Mouse (Mus musculus) liver, embryonic 11.5 days (tissue): ENCODE results near the gene Helz. TPM values are rescaled to one million over a fixed set of nuclear protein-coding genes. Genes with fewer than 3 reads are reported as not detected.

ENCODE experiments used
- ATAC-seq: fragments of 200-750 bp; cut with Nextera tagmentation; replicated peaks from 2 replicates; pipeline ENCODE4 v1.8.0; 2017; ENCODE audit warnings: moderate number of reproducible peaks, mild to moderate bottlenecking, moderate TSS enrichment, moderate library complexity; ENCODE audit not compliant: low FRiP score
- DNase-seq: peaks from one replicate; pipeline ENCODE4 v3.0.0-alpha.2; 2017; ENCODE audit warnings: low spot score
- H3K27ac ChIP-seq: fragments of 300-500 bp; sonication (generic); 2 replicates; pipeline ENCODE4 v1.5.1; 2014; ENCODE audit warnings: mild to moderate bottlenecking, low read depth, low read length, control low read depth
- H3K27me3 ChIP-seq: fragments of 300-500 bp; sonication (generic); replicated peaks from 2 replicates; pipeline ENCODE4 v1.6.1; 2014; ENCODE audit warnings: low read length, mixed read lengths; ENCODE audit not compliant: control insufficient read depth, insufficient read depth
- H3K36me3 ChIP-seq: fragments of 300-500 bp; sonication (generic); 2 replicates; pipeline ENCODE4 v1.6.1; 2014; ENCODE audit warnings: mild to moderate bottlenecking, low read length, moderate library complexity, mixed read lengths; ENCODE audit not compliant: control insufficient read depth, insufficient read depth
- H3K4me1 ChIP-seq: fragments of 300-500 bp; sonication (generic); replicated peaks from 2 replicates; pipeline ENCODE4 v1.6.1; 2014; ENCODE audit warnings: low read length, mixed read lengths; ENCODE audit not compliant: control insufficient read depth, insufficient read depth
- H3K4me2 ChIP-seq: fragments of 300-500 bp; sonication (generic); 2 replicates; pipeline ENCODE4 v1.6.1; 2014; ENCODE audit warnings: mild to moderate bottlenecking, control low read depth, moderate library complexity
- H3K4me3 ChIP-seq: fragments of 300-500 bp; sonication (generic); 2 replicates; pipeline ENCODE4 v1.5.1; 2014; ENCODE audit warnings: low read depth, low read length, control low read depth
- H3K9ac ChIP-seq: fragments of 300-500 bp; sonication (generic); 2 replicates; pipeline ENCODE4 v1.6.1; 2014; ENCODE audit warnings: low read depth, low read length, control low read depth
- H3K9me3 ChIP-seq: fragments of 300-500 bp; sonication (generic); 2 replicates; pipeline ENCODE4 v1.6.1; 2016; ENCODE audit warnings: low read length, inconsistent platforms, mixed read lengths; ENCODE audit not compliant: control insufficient read depth
- WGBS: fragments of 180-500 bp; shearing (Covaris S2); extraction: QIAGEN DNeasy Blood & Tissue Kit; methylation state at CpG from one replicate; pipeline ENCODE4 v1.1.7; 2014; 5-methylcytosine and 5-hydroxymethylcytosine counted together
- polyA plus RNA-seq: library from polyadenylated mRNA; unstranded; fragments of >200 nt; fragmentation: Nextera tagmentation; extraction: Ambion mirVana; gene quantifications from 2 replicates; pipeline ENCODE4 v1.2.1, GENCODE M21; 2014

Gene Helz
- polyA plus RNA-seq, 1 experiment from 2014 or later, result 19.9 TPM

DNA sequence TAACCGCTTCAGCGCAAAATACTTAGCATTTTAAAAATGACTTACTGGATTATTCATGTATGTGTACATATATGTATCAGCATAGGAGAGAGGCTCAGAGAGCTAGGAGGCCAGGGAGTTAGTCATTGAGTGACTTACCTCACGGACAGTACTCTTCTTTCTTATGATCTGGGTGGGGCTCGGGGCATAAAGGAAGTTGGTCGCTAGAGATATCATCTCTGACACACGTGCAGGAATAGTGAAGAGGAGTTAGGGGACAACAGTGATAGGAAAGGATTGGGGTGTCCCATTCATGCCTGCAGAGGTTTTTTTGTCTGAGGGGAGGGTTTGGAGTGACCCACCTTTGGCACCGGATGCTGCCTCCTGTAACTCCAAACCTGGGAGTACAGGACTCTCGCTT is 176.9 kb downstream of the Helz start:
- DNase-seq, result no peak
- no peak for ATAC-seq
- no peak overlapping the region for H3K4me3 ChIP-seq
- no peaks in the 10 kb centered on the region for H3K9me3 ChIP-seq
- H3K4me2 ChIP-seq, result no peak overlapping the region
- no peak overlapping the region for H3K9ac ChIP-seq
- no peaks in the 10 kb centered on the region for H3K36me3 ChIP-seq
- H3K4me1 ChIP-seq, result no peaks in the 10 kb centered on the region
- no peak overlapping the region for H3K27ac ChIP-seq
- no peaks in the 10 kb centered on the region for H3K27me3 ChIP-seq
- 78% methylated on average over 8 of the region's 8 CpGs for WGBS

DNA sequence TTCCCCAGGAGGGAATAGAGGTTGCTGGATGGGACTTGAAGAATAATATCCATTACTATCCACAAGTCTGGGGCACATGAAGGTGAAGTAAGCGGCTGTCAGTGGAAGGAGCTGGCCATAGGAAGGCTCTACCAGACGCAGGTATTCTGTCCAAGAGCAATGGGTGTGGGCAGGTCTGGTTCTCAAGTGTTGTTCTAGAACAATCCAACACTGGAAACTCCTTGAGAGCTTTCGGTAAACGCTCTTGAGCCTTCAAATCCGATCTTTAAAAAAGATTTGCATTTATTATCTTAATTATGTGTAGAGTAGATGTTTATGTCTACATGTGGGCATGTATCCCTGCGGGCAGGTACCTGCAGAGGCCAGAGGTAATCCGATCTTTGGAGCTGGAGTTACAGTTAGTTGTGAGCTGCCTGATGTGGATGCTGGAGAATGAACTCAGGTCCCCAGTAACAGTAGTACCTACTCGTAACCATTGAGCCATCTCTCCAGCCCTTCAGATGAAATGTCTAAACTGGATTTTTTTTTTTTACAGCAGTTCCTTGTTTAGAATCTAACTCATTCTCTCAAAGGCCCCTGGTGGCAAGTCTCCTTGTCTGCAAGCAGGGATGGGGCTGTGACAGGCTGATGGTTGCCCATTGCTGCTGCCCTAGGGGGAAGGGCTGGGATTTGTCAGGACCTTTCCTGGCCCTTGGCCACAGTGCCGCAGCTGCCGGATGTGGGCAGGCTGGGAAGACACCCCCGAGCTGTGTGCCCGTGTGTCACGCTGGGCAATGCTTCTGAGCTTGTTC is 180.5 kb downstream of the Helz start:
- Histone ChIP-seq H3K4me2 (no peak overlapping the region), H3K4me1 (no peaks in the 10 kb centered on the region), H3K27me3 (no peaks in the 10 kb centered on the region), H3K9me3 (no peaks in the 10 kb centered on the region), H3K4me3 (no peak overlapping the region), H3K36me3 (no peaks in the 10 kb centered on the region), H3K9ac (no peak overlapping the region), H3K27ac (no peak overlapping the region)
- ATAC-seq (no peak), DNase-seq (no peak)
- 73% methylated on average over 13 of the region's 13 CpGs for WGBS

DNA sequence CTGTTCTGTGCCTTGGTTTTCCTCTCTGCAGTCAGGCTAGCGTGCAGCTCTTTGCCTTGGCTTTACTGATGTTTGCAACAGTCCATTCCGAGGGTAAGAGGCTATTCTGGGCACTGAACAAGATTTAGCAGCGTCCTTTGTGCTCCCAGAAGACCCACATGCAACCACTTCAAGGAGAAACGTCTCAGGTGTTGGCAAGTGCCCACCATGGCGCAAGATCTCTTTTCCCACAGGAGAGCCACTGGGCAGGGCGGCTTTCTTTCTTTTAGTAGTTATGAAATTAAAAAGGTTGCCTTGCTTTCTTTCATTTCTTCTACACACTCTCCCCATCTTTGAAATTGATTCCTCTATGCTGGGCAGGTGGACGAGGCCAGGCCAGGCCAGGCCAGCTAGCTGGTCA is 181.4 kb downstream of the Helz start:
- no peak for DNase-seq
- no peak overlapping the region for H3K4me2 ChIP-seq
- H3K4me1 ChIP-seq, result no peaks in the 10 kb centered on the region
- H3K27ac ChIP-seq, result no peak overlapping the region
- H3K36me3 ChIP-seq, result no peaks in the 10 kb centered on the region
- no peak for ATAC-seq
- 70% methylated on average over 7 of the region's 7 CpGs for WGBS
- H3K4me3 ChIP-seq, result no peak overlapping the region
- no peak overlapping the region for H3K9ac ChIP-seq
- H3K9me3 ChIP-seq, result no peaks in the 10 kb centered on the region
- no peaks in the 10 kb centered on the region for H3K27me3 ChIP-seq

DNA sequence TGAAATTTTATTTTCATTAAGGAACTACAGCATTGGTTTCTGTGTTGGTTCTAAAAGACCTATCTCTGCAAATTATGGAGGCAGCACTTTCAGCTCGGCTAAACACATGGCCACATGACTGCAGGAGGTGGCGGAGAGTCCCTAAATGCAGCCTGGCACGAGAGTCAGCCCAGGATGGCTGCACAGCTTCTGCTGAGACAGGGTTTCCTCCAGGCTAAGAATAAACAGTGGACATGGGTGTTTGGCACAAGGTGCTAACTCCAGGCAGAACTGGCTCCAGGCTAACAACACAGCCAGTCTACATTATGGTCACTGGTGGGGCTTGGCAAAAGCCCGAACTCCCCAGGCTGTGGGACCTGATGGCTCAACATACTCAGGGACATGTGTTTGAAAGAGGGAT is 183.2 kb downstream of the Helz start:
- Histone ChIP-seq H3K4me1 (no peaks in the 10 kb centered on the region), H3K36me3 (no peaks in the 10 kb centered on the region), H3K4me2 (no peak overlapping the region), H3K9ac (no peak overlapping the region), H3K27ac (no peak overlapping the region), H3K4me3 (no peak overlapping the region), H3K27me3 (no peaks in the 10 kb centered on the region), H3K9me3 (no peaks in the 10 kb centered on the region)
- ATAC-seq, result no peak
- 77% methylated on average over 4 of the region's 4 CpGs for WGBS
- no peak for DNase-seq

DNA sequence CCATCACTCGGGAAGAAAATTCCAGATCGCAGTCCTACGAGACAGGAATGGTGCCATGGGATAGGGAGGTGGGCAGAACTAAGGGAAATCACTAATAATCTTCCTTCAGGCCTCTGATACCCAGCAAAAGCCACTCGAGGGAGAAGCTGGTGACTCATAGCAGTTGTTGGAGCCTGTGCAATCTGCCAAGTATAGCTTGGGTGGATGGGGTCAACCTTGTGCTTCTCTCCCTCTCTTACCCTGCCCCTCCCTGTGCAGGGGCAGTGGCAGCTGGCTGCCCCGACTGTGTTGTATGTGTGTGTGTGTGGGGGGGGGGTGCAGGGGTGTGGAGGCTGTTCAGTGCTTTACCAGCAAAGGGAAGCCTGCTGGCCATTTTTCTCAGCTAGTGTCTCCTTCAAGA is 183.8 kb downstream of the Helz start:
- DNase-seq (no peak), ATAC-seq (no peak)
- Histone ChIP-seq H3K9ac (no peak overlapping the region), H3K27me3 (no peaks in the 10 kb centered on the region), H3K27ac (no peak overlapping the region), H3K4me1 (no peaks in the 10 kb centered on the region), H3K4me2 (no peak overlapping the region), H3K36me3 (no peaks in the 10 kb centered on the region), H3K4me3 (no peak overlapping the region), H3K9me3 (no peaks in the 10 kb centered on the region)
- 67% methylated on average over 5 of the region's 5 CpGs for WGBS

DNA sequence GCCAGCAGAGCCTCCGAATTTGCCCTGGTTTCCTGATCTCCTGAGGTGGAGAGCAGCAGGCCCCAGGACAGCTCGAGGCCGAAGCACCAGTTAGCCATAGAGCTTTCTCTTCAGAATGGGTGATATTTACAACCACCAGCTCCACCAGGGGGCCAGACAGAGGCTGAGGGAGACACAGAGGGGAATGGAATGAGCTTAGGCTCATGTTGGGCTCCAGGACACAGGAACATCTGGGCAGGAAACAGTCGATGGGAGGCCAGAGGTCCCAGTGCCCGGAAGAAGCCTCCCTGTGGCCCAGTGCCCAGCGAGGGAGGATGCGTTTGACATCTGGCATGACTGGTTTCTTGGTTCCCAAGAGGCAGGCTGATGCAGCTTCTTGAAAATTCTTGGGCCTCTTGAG is 186.4 kb downstream of the Helz start:
- no peaks in the 10 kb centered on the region for H3K4me1 ChIP-seq
- H3K36me3 ChIP-seq, result no peaks in the 10 kb centered on the region
- no peaks in the 10 kb centered on the region for H3K9me3 ChIP-seq
- H3K9ac ChIP-seq, result no peak overlapping the region
- H3K4me3 ChIP-seq, result no peak overlapping the region
- H3K27ac ChIP-seq, result no peak overlapping the region
- H3K4me2 ChIP-seq, result no peak overlapping the region
- DNase-seq (no peak), ATAC-seq (no peak)
- no peaks in the 10 kb centered on the region for H3K27me3 ChIP-seq
- 70% methylated on average over 7 of the region's 7 CpGs for WGBS

DNA sequence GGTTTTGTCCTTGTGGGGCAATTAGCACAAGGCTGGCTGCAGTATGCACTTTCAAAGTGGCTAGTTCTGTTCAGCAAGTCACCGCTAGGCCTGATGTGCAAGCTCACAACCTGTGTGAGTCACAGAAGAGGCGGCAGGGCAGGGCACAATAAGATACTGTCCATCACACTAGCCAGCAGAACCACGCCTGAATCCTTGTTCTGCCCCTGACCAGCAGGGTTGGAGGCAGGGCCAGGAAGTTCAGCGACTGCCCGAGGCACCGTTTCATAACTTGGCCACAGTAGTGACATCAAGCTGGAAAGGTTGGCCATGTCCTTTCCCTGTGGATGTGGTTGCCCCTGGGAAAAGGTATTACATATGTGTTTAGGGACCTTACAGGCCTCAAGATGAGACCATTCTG is 190.2 kb downstream of the Helz start:
- no peak for DNase-seq
- ATAC-seq, result no peak
- Histone ChIP-seq H3K4me2 (no peak overlapping the region), H3K27me3 (no peaks in the 10 kb centered on the region; the same call in none of the 2 replicates), H3K36me3 (no peaks in the 10 kb centered on the region), H3K9me3 (no peaks in the 10 kb centered on the region), H3K27ac (no peak overlapping the region), H3K9ac (no peak overlapping the region), H3K4me3 (no peak overlapping the region), H3K4me1 (no peaks in the 10 kb centered on the region)
- WGBS, result 73% methylated on average over 6 of the region's 6 CpGs

DNA sequence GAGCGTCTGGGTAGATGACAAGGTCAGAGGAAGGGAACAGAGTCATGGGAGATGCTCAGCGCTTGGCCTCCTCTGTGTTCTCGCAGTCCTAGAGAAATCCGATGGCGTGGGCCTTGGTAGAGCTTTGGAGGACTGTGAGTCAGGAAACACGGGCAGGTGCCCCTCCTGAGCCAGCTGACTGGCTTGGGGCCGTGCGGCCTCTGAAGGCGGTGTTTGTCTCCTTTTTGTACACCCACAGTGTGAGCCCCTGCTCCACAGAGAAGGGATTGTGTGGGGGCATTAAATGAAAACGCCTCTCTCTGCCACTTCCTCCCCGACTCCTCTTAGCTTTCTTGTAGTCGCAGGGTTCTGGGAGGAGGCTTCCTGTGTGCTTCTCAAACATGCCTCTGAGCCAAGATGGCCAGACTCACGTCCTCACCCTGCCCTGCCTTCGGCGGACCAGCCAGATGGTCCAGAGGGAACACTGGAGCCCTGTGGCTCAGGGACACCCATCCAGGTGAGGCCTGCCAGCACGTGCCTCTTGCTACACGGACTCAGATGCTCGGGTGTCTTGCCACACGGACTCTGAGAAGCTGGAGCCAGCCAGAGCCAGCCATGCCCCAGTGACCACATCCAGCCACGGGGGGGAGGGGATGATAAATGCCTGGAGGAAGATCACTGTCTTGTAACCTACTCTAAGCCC is 190.8 kb downstream of the Helz start:
- Histone ChIP-seq H3K27me3 (no peaks in the 10 kb centered on the region; the same call in none of the 2 replicates), H3K9ac (no peak overlapping the region), H3K4me3 (no peak overlapping the region), H3K27ac (no peak overlapping the region), H3K4me2 (no peak overlapping the region), H3K9me3 (no peaks in the 10 kb centered on the region), H3K36me3 (no peaks in the 10 kb centered on the region), H3K4me1 (no peaks in the 10 kb centered on the region)
- DNase-seq, result no peak
- no peak for ATAC-seq
- WGBS, result 80% methylated on average over 20 of the region's 20 CpGs

DNA sequence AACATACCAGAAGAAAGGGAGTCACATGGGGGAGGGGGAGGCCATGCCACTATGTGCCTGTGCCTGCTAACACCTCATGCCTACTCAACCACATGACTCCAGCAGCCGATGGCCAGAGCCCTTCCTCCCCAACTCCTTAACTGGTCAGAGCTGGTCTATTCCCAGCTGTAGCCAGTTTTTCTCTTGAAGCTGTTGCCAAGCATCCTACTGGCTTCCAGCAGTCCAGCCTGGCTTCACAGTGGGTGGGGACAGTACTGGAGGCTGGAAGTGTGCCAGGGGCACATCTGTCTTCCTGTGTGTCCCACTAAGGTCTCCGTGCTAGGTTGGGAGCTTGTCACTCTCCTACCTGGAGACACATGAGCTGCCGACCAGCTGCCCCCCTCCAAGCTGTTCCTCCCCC is 195.4 kb downstream of the Helz start:
- no peak for DNase-seq
- Histone ChIP-seq H3K27me3 (no peaks in the 10 kb centered on the region; the same call in none of the 2 replicates), H3K9me3 (no peaks in the 10 kb centered on the region), H3K27ac (no peak overlapping the region), H3K4me1 (no peaks in the 10 kb centered on the region), H3K9ac (no peak overlapping the region), H3K4me2 (no peak overlapping the region), H3K36me3 (no peaks in the 10 kb centered on the region), H3K4me3 (no peak overlapping the region)
- WGBS, result 67% methylated on average over 3 of the region's 3 CpGs
- ATAC-seq, result no peak
